Mouse (Mus musculus) embryo, embryonic 11 days (tissue): ENCODE results near the gene Rab3il1.
A peak's percentile ranks its signal among the peaks of the same experiment; 100 is the strongest.

Source experiments
- DNase-seq: peaks from one replicate; pipeline ENCODE4 v3.0.0-alpha.2; 2015

The Rab3il1 gene

DNA sequence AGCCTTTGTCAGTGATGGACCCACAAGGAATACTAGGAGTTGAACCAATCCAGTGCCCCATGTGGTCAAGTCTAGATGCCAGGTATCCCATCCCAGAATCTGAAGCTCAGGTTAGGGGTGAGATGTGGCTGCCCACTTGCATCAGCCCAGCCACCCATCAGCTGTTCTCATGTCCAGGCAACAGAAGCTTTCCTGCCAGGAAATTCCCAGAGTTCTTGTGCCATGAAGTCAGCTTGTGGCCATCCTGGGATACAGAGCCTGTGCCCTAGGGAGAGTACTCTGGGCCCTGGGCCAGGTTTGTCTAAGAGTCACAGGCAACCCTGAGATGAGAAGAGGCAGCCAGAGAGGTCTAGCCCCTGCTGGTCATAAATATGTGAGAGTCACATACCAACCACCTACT lies 42.2 kb downstream of the Rab3il1 start:
- DNase-seq, result no peak

- no peak for DNase-seq
Observed at GRCm38 (mm10) chr19:10045707-10046106, 44.2 kb downstream of the Rab3il1 start.

DNA sequence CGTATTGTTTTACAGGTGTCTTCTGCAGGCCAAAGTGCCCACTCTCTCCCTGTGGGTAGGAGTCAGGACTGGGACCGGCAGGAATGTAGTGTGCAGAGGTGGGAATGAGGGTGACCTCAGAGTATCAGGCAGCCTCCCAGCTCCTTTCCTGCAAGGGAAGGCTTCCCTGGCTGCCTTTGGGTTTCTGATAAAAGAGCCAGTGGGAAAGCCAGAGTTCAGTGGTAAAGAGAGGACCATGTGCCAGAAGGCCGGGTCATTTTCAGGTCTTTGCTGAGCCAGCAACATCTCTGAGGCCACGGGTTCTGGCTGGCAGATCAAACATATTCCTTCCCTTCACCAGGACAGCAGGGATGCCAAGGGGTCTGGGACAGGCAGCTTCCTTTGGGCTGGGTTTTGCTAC lies 44.9 kb downstream of the Rab3il1 start:
- DNase-seq, result no peak

- no peak for DNase-seq
Observed at GRCm38 (mm10) chr19:10046983-10047382, 45.5 kb downstream of the Rab3il1 start.

DNA sequence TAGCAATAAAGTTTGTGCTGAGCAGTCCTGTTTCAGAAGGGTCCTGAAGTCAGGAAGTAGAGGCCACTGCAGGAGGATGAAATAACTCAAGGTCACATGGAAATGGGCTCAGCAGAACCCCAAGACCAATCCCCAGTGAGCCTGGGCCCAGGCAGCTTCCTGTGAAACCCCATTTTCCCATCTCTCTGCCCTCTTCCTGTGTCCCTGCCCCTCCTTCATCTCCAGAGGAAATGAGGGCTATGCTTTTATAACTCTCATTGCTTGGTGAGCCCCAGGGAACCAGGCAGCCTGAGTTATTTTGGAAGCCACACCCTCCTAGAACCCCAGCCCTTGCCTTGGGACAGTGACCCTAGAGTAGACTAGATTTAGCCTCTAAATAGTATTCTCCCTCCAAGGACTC lies 48.1 kb downstream of the Rab3il1 start:
- no peak for DNase-seq

GRCm38 (mm10) chr19:10050438-10050837 lies 49.0 kb downstream of the Rab3il1 start:
- DNase-seq, result no peak

DNA sequence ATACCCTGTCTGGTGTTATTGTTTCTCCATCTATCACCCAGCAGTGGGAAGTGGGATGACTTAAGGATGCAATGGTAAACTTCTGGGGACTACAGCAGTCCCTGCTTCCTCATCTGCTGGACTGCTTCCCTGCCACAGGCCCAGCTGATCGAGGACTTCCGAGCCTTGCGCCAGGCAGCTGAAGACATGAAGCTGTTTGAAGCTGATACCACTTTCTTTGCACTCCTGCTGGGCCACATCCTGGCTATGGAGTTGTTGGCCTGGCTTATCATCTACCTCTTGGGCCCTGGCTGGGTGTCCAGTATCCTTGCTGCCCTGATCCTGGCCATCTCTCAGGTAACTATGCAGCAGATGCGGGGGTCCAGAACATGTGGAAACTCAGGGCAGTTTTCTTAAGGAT lies 51.2 kb downstream of the Rab3il1 start:
- no peak for DNase-seq

DNA sequence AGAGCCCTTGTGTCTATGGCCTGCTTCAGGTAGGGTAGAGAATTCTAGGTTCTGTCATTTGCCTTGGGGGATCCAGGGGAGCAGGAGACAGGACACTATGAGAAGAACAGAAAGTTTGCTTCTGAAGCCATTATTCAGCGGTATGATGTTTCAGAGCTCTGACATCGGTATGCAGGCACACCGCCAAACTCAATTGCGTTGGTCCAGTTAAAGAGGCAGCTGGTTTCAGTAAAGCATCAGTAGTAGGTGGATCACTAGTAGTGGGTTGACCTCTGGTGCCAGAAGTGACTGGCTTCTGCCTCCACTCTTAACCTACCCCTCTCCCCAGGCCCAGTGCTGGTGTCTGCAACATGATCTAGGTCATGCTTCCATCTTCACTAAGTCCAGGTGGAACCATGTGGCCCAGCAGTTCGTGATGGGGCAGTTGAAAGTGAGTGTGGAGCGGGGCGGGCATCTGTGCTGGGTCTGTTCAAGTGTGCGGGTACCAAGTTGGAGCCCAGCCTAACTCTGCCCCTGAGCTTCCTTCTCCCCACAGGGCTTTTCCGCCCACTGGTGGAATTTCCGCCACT lies 52.3 kb downstream of the Rab3il1 start:
- DNase-seq, result no peak

DNA sequence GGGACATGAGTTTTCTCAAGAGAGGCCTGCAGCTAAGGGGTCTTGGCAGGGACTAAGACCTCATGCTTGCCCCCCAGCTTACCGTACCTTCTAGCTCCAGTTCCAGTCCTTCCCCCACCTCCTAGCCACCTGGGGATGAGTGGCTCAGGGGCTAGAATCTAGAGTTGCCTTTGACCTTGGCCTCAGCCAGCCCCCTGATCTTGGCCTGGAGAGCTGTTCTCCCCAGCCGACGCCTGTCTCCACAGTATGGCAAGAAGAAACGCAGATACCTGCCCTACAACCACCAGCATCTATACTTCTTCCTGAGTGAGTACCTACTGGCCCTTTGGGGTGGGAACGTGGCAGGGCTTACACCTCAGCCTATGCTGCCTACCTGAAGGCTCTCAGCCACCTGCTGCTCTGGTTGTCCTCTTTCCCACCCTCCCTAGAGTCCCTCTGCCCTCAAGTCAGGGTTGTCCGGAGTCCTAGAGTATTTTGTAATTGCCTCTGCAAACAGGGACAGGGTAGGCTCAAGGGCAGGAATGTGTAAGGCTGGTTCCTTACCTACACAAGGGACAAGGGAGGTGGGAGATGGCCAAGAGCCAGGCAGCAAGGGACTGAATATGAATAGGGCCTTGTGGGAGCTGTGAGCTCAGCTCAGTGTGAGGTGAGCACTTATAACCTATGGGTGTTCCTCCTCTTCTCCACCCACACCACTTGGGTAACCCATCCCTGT lies 53.0 kb downstream of the Rab3il1 start:
- no peak for DNase-seq

DNA sequence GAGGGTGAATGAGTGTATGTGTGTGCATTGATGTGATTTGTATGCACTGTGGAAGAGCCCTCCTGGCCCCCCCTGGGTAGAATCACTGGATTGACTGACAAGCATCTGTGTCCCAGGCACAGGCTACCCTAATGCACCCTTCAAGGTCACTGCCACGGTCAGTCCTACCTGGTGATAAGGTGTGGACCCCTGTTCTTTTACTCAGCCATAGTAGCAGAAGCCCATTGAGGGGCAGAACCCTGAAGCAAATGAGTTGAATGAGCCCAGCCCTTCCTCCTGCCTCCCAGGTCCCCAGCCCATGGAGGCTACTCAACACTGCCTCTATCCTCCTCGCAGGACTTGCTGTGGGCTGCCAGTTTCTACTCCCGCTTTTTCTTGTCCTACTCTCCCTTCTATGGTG lies 53.8 kb downstream of the Rab3il1 start:
- no peak for DNase-seq

DNA sequence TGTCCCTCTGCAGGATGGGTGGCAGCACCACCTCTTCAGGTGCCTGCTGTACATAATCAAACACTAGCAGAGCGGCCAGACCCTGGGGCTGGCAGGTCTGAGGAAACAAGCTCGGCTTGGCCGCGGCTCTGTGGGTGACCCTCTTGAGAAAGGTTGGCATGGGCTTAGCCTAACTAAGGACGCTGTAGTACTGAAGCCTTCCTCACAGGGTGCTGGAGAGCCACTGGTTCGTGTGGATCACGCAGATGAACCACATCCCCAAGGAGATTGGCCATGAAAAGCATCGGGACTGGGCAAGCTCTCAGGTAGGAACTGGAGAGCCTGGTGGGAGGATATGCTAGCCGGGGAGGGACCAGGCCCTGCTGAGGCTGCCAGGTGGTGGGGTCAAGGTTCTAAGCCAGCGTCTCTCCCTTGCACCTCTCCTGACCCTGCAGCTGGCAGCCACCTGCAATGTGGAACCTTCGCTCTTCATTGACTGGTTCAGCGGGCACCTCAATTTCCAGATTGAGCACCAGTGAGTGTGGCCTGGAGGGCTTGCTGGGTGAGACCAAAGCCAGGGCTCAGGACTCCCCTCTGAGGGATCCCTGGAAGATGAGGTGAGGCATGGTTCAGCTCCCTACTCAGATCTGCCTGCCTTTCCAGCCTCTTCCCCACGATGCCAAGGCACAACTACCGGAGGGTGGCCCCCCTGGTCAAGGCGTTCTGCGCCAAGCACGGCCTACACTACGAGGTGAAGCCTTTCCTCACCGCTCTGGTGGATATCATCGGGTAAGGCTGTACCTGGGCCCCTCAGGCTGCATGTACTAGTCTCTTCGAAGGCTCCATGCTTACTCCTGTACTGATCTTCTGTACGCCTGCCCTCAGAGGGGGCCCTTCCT lies 54.6 kb downstream of the Rab3il1 start:
- DNase-seq, result no peak

DNA sequence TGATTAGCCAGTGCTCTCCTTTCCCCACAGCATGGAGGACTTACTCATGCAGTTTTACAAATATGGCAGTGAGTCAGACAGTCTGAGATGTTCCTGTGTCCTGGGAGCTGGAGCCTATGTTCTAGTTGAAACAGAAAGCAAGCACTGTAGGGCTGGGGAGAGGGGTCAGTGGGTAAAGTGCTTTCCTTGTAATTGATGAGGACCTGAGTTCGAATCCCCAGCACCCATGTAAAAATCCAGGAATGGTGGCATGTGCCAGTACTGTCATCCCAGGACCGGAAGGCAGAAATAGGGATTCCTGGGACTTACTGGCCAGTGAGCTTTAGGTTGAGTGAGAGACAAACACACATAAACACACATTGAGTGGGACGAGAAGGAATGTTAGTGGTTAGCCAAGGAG lies 55.2 kb downstream of the Rab3il1 start:
- no peak for DNase-seq

DNA sequence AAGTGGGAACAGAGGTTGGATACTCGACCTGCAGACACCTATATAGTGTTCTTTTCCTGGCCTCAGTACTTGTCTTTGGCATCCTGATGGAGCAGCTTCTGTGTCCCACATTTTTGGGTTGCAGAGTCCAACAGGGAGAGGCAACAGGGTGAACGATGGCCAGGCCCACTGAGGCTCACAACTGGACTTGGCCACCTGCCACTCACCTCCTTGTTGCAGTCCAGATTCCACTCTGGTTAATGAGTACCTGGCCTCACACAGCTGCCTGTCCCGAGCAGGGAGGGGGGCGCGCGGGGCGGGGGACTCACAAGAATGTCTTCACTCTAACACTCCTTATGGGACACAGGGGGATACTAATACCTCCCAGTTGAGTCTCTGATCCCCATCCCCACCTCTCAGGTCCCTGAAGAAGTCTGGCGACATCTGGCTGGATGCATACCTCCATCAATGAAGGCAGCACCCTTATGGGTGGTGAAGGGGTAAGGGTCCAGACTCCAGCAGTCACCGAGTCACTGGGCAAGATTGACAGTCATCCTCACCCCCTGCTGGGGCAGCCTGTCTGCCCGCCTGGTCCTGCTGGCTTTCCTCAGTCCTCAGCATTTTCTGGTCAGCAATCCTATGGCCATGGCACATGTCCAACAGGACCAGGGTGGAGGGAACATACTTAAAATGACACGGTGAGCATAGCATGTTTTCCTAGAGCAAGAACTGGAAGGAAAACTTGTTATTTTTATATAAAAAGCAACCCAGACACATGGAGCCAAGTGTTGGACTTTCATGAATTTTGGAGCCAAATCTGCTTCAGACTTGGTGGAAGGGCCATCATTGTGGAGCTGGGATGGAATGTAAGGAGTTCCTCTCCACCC lies 56.2 kb downstream of the Rab3il1 start:
- no peak for DNase-seq

DNA sequence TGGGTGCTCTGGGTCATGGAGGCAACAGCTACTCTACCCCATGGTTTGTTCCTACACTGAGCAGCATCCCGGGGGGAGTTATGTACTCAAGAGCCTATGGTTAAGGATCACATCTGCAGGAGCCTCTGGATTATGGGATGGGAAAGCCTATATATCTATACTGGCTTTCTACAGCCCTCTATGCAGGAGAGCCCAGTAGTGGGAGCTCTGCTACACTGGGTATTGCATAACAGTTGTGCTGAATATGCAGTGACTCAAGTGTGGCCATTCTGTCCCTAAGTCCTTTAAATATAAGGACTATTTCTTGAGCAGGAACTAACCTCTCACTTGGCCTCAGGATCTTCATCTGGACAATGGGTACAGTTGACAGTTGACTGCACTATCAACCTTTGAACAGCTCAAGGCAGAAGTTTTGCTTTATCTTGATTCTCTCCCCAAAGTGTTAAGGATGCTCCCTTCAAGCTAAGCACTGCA lies 56.9 kb downstream of the Rab3il1 start:
- no peak for DNase-seq

DNA sequence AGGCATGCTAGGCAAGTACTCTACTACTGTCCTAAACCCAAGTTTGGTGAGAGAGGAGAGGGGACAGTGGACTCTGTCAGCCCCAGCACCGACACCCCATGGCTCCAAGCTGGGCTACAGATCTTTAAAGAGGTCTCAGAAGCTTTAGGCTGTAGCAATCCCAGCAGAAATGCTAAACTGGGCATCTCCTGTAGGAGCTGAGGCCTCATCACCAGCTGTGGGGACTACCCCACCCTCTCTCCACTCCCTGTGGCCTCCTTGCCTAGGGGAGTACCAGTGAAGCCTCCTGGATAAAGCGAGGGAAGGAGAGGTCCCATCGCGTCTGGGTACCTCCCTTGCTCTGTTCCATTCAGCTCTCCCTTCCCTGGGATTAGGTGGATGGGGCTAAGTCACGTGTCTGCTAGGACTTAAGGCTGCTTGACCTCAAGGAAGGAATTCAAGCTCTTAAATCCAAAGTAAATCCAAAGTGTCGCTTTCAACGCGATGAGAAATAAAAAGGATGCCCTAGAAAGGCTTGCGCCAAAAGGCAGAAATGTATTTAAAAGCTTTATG lies 57.5 kb downstream of the Rab3il1 start:
- DNase-seq, result no peak

GRCm38 (mm10) chr19:10059911-10060567 lies 58.6 kb downstream of the Rab3il1 start:
- peak; percentile 68 for DNase-seq

DNA sequence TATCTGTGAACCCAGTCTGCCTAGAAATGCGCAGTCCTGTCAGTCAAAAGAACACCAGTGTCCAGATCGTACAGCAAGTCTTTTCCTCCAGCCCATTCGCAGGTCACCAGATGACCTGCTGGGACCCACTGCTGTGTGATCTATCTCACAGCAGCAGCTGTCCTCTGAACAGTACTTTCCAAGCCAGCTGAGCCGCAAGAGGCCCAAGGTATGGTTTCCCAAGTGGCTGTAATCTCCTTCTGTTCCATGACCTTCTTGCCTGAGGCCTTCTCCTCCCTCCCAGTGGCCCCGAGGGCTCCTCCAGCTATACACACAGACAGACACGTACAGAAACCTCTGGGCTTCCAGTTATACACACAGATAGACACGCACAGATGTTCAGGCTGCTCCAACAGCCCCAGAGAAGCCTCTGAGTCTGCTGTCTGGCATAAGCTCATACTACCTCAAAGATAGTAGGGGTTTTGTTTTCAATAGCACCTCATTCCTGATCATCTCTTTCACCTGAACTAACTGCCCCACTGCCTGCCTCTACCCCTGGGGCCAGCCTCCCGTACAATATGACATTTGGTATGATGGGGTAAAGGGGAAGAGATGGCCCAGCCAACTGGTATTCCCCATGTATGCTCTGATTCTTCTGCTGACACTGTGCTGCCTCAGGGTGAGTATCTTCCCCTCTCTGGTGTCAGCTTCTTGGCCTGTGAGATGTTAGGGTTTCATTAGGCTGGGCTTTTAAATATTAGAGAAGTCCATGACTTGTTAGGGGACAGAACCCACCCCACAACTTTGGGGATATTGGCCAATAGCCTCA lies 59.5 kb downstream of the Rab3il1 start:
- DNase-seq, result peak; percentile 18

DNA sequence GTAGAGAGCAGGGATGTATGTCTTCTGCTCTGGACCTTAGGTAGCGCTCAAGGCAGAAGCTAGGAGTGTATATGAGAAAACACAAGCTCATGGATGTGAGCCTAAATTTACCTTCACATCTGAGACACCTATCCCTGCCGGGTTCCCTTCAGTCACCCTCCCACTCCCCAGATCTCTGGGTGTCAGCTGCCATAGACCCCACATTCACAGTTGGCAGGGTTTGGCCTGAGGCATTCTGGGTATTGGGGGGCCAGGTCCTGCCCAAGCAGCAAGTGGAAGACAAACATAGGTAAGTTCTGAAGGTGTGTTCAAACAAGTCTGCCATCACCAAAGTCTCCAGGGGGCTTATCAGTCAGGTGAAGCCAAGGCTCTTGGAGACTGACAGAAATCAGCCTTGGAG lies 60.2 kb downstream of the Rab3il1 start:
- DNase-seq, result no peak

DNA sequence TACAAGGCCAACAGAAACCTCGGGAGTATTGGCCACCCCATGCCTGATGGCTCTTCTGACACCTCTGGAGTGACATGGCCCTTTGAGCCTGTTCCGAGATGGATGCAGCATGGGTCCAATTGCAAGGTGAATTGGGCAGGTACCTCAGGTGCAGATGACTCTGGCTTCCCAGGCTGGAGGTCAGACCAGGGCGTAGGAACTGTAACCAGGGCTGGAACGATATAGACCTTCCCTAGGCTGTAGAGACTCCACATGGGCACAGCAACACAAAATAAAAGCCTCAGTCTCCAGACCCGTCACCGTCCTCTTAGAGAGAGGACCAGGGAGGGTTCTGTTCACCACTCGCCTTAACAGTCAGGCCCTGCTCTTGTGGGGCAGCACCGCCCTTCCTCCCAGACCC lies 60.8 kb downstream of the Rab3il1 start:
- no peak for DNase-seq

GRCm38 (mm10) chr19:10062862-10063261 lies 61.4 kb downstream of the Rab3il1 start:
- DNase-seq, result no peak
